Mouse (Mus musculus) inflammation-experienced regulatory T-cells (primary cell): Measurements from ENCODE around the gene Cpa4. TPM values are rescaled to one million over a fixed set of nuclear protein-coding genes. Genes with fewer than 3 reads are reported as not detected.

Experiments used
- polyA plus RNA-seq, 2 experiments: library from polyadenylated mRNA; unstranded; fragments of 100-300 nt; shearing (Covaris generic); gene quantifications; one replicate each; pipeline ENCODE4 v1.2.1; 2017

The Cpa4 gene
- polyA plus RNA-seq = under 1 TPM in 1 of 2 experiments, not detected in 1; 0.27 TPM

GRCm38 (mm10) chr6:30568069-30568468 is at the start of gene Cpa4:
Gene Cpa4 (plus strand): TSS chr6:30568369.

GRCm38 (mm10) chr6:30541009-30541799 is 27.0 kb upstream of the Cpa4 start, which contains the start of gene Cpa2:
Gene Cpa2 (plus strand): TSS chr6:30541582.

GRCm38 (mm10) chr6:30610710-30611109 is 42.5 kb downstream of the Cpa4 start, which contains the start of gene Cpa5:
Gene Cpa5 (plus strand): TSS chr6:30611010.

GRCm38 (mm10) chr6:30638674-30639268 is 70.6 kb downstream of the Cpa4 start, which contains the start of gene Cpa1:
Gene Cpa1 (plus strand): TSS chr6:30639218.

Other genes starting within 250 kb of the Cpa4 start
- gene Zc3hc1, start 177.3 kb upstream of the Cpa4 start, polyA plus RNA-seq = 10 to 100 TPM; 35.6 to 44.4 TPM
- 10 to 100 TPM; 13.8 to 14.1 TPM for gene Klhdc10, start 166.5 kb upstream of the Cpa4 start, polyA plus RNA-seq
- 10 to 100 TPM; 50.1 to 61.9 TPM for gene Tmem209, start 58.6 kb upstream of the Cpa4 start, polyA plus RNA-seq
- gene Ssmem1, start 58.5 kb upstream of the Cpa4 start, polyA plus RNA-seq = under 1 TPM in 1 of 2 experiments, not detected in 1; 0.73 TPM
- 1 to 10 TPM in 1 of 2 experiments, not detected in 1; 1.8 TPM for gene Cpa2, start 26.8 kb upstream of the Cpa4 start, polyA plus RNA-seq
- under 1 TPM in 1 of 2 experiments, not detected in 1; 0.29 TPM for gene Cpa5, start 42.6 kb downstream of the Cpa4 start, polyA plus RNA-seq
- gene Cpa1, start 70.8 kb downstream of the Cpa4 start, polyA plus RNA-seq = not detected
- gene Cep41, start 125.4 kb downstream of the Cpa4 start, polyA plus RNA-seq = 10 to 100 TPM; 11.9 to 14.6 TPM
- gene Mest, start 155.2 kb downstream of the Cpa4 start, polyA plus RNA-seq = under 1 TPM; 0.43 to 0.58 TPM